In genomic region chr4:138343341-138343837, GRCm38 (mm10) we compare ENCODE assay signal across 9 mouse cellular contexts. TPM values are rescaled to one million over a fixed set of nuclear protein-coding genes. Genes with fewer than 3 reads are reported as not detected.
DNase-seq lines count a peak whose midpoint lies in the region; ATAC-seq and TF ChIP-seq lines count a peak whose summit lies in the region.
"Had no signal": no experiment of that assay in that cellular context is flagged by ENCODE, and none has a peak within 500 bp of the region (broad histone marks: within the 10 kb centered on the region; RNA-seq: fewer than 3 reads in every experiment).

No protein-coding gene starts in this region.

- ATAC-seq in heart, embryonic 11.5 days (replicated peaks; ENCODE audit: insufficient number of reproducible peaks, low FRiP score, low TSS enrichment) = no peak
- ATAC-seq in intestine, postnatal 0 days = peak; percentile 38
- 0 out of 2 replicates have a peak, but pooled peaks have one; percentile 17 for ATAC-seq in liver, embryonic 15.5 days (ENCODE audit: insufficient read depth)
- no peak for ATAC-seq in CD4-positive, CD25-positive, alpha-beta regulatory T cell, adult 4 months
- no peak for ATAC-seq in hindbrain, embryonic 12.5 days (ENCODE audit: low FRiP score)

- no peaks in the 10 kb centered on the region for H3K9me3 ChIP-seq in heart, embryonic 11.5 days (replicated peaks; ENCODE audit: control insufficient read depth, low read length)
- H3K9me3 ChIP-seq in intestine, postnatal 0 days (ENCODE audit: control insufficient read depth) = no peaks in the 10 kb centered on the region
- no peaks in the 10 kb centered on the region for H3K9me3 ChIP-seq in liver, embryonic 15.5 days (replicated peaks)
- no peaks in the 10 kb centered on the region for H3K9me3 ChIP-seq in hindbrain, embryonic 12.5 days (replicated peaks)
- H3K9me3 ChIP-seq: megakaryocyte, embryonic 14.5 days had no signal

- H3K9ac ChIP-seq in heart, embryonic 11.5 days (ENCODE audit: low read depth, low read length) = peak overlapping the region; percentile 13; the same call in 1 of the 2 replicates
- no peak overlapping the region for H3K9ac ChIP-seq in intestine, postnatal 0 days (ENCODE audit: low read depth, low read length)
- no peak overlapping the region for H3K9ac ChIP-seq in liver, embryonic 15.5 days
- no peak overlapping the region for H3K9ac ChIP-seq in hindbrain, embryonic 12.5 days

- no peaks in the 10 kb centered on the region; the same call in 1 of the 2 replicates for H3K27me3 ChIP-seq in heart, embryonic 11.5 days (ENCODE audit: control insufficient read depth, insufficient read depth, low read length)
- no peaks in the 10 kb centered on the region for H3K27me3 ChIP-seq in intestine, postnatal 0 days (replicated peaks; ENCODE audit: control insufficient read depth, insufficient read depth, low read length)
- no peaks in the 10 kb centered on the region for H3K27me3 ChIP-seq in liver, embryonic 15.5 days
- no peaks in the 10 kb centered on the region; the same call in 1 of the 2 replicates for H3K27me3 ChIP-seq in hindbrain, embryonic 12.5 days

- DNase-seq in heart, adult 9 months (ENCODE audit: low spot score in 2 of 2) = no peak
- DNase-seq in adrenal gland, postnatal 36 days = peak; percentile 81 to 84
- no peak for DNase-seq in right cerebral cortex, adult 18-20 months

- 48% methylated on average over 10 of the region's 10 CpGs for WGBS in heart, embryonic 11.5 days (ENCODE audit: insufficient replicate concordance)
- 62% methylated on average over 10 of the region's 10 CpGs for WGBS in intestine, postnatal 0 days
- 71% methylated on average over 10 of the region's 10 CpGs for WGBS in liver, embryonic 15.5 days (ENCODE audit: insufficient replicate concordance)
- 83% methylated on average over 10 of the region's 10 CpGs for WGBS in hindbrain, embryonic 12.5 days

- no peaks in the 10 kb centered on the region for H3K36me3 ChIP-seq in heart, embryonic 11.5 days (ENCODE audit: control insufficient read depth, insufficient read depth, low read length)
- H3K36me3 ChIP-seq in intestine, postnatal 0 days (ENCODE audit: control insufficient read depth, insufficient read depth) = no peaks in the 10 kb centered on the region
- no peaks in the 10 kb centered on the region for H3K36me3 ChIP-seq in liver, embryonic 15.5 days (replicated peaks)
- no peaks in the 10 kb centered on the region for H3K36me3 ChIP-seq in hindbrain, embryonic 12.5 days

- peak overlapping the region; percentile 67 for H3K27ac ChIP-seq in heart, embryonic 11.5 days (ENCODE audit: low read depth, low read length)
- H3K27ac ChIP-seq in intestine, postnatal 0 days (ENCODE audit: low read depth, low read length) = peak overlapping the region; percentile 88
- H3K27ac ChIP-seq in liver, embryonic 15.5 days (replicated peaks) = peak overlapping the region; percentile 72
- H3K27ac ChIP-seq in hindbrain, embryonic 12.5 days = no peak overlapping the region

- no peak for TF ChIP-seq CTCF in intestine, postnatal 0 days (IDR thresholded peaks at IDR 0.05; ENCODE audit: low read depth)

- H3K4me2 ChIP-seq in heart, embryonic 11.5 days = 0 out of 2 replicates have a peak overlapping the region, but pooled peaks have one; percentile 11
- no peak overlapping the region for H3K4me2 ChIP-seq in intestine, postnatal 0 days (replicated peaks; ENCODE audit: low read depth)
- no peak overlapping the region for H3K4me2 ChIP-seq in liver, embryonic 15.5 days
- no peak overlapping the region for H3K4me2 ChIP-seq in hindbrain, embryonic 12.5 days (replicated peaks)

- peaks cover 9% of the 10 kb centered on the region for H3K4me1 ChIP-seq in heart, embryonic 11.5 days (ENCODE audit: control insufficient read depth, insufficient read depth, low read length)
- H3K4me1 ChIP-seq in intestine, postnatal 0 days (replicated peaks; ENCODE audit: control insufficient read depth, insufficient read depth, low read length) = no peaks in the 10 kb centered on the region; the same call in 1 of the 2 replicates
- peaks cover 16% of the 10 kb centered on the region; the same call in 1 of the 2 replicates for H3K4me1 ChIP-seq in liver, embryonic 15.5 days (replicated peaks)
- no peaks in the 10 kb centered on the region for H3K4me1 ChIP-seq in hindbrain, embryonic 12.5 days

- H3K4me3 ChIP-seq in heart, embryonic 11.5 days (ENCODE audit: low read depth, low read length) = no peak overlapping the region
- no peak overlapping the region for H3K4me3 ChIP-seq in intestine, postnatal 0 days (ENCODE audit: low read depth, low read length)
- no peak overlapping the region for H3K4me3 ChIP-seq in liver, embryonic 15.5 days (replicated peaks)
- H3K4me3 ChIP-seq in hindbrain, embryonic 12.5 days = no peak overlapping the region
- H3K4me3 ChIP-seq: megakaryocyte, embryonic 14.5 days had no signal

RNA-seq across cellular contexts. Expression of gene Pink1, which starts 17.3 kb away (rescaled TPM):
- 22.9 and 30.9 TPM in 2 replicates for polyA plus RNA-seq in heart, embryonic 11.5 days (2014; fragmentation: Nextera tagmentation; extraction: Ambion mirVana)
- 100 to 1,000 TPM; 141 to 211 TPM for total RNA-seq in adrenal gland, postnatal 36 days (2021)
- 65.8 and 71.7 TPM in 2 replicates for polyA plus RNA-seq in intestine, postnatal 0 days (2015; fragmentation: Nextera tagmentation; extraction: Ambion mirVana)
- 35.7 and 38.3 TPM in 2 replicates for polyA plus RNA-seq in liver, embryonic 15.5 days (2015; fragmentation: Nextera tagmentation; extraction: Ambion mirVana)
- polyA plus RNA-seq in CD4-positive, CD25-positive, alpha-beta regulatory T cell, adult 4 months (2017; shearing (Covaris generic)) = 10 to 100 TPM; 12.9 to 22.6 TPM
- polyA plus RNA-seq in hindbrain, embryonic 12.5 days (2016; fragmentation: Nextera tagmentation; extraction: Ambion mirVana) = 79.8 and 81.0 TPM in 2 replicates

RNA-seq across cellular contexts. Expression of gene Cda, which starts 24.4 kb away (rescaled TPM):
- polyA plus RNA-seq in heart, embryonic 11.5 days (2014; fragmentation: Nextera tagmentation; extraction: Ambion mirVana) = 6.9 and 7.6 TPM in 2 replicates
- total RNA-seq in adrenal gland, postnatal 36 days (2021) = 10 to 100 TPM in 1 of 2 experiments, 1 to 10 TPM in 1; 6.9 to 15.0 TPM
- 37.5 and 41.7 TPM in 2 replicates for polyA plus RNA-seq in intestine, postnatal 0 days (2015; fragmentation: Nextera tagmentation; extraction: Ambion mirVana)
- polyA plus RNA-seq in liver, embryonic 15.5 days (2015; fragmentation: Nextera tagmentation; extraction: Ambion mirVana) = 5.5 and 5.7 TPM in 2 replicates
- not detected for polyA plus RNA-seq in CD4-positive, CD25-positive, alpha-beta regulatory T cell, adult 4 months (2017; shearing (Covaris generic))
- 3.4 and 4.4 TPM in 2 replicates for polyA plus RNA-seq in hindbrain, embryonic 12.5 days (2016; fragmentation: Nextera tagmentation; extraction: Ambion mirVana)

RNA-seq across cellular contexts. Expression of gene Ddost, which starts 38.9 kb away (rescaled TPM):
- polyA plus RNA-seq in heart, embryonic 11.5 days (2014; fragmentation: Nextera tagmentation; extraction: Ambion mirVana) = 269 and 310 TPM in 2 replicates
- total RNA-seq in adrenal gland, postnatal 36 days (2021) = 100 to 1,000 TPM; 127 to 132 TPM
- polyA plus RNA-seq in intestine, postnatal 0 days (2015; fragmentation: Nextera tagmentation; extraction: Ambion mirVana) = 177 and 178 TPM in 2 replicates
- 173 and 194 TPM in 2 replicates for polyA plus RNA-seq in liver, embryonic 15.5 days (2015; fragmentation: Nextera tagmentation; extraction: Ambion mirVana)
- polyA plus RNA-seq in CD4-positive, CD25-positive, alpha-beta regulatory T cell, adult 4 months (2017; shearing (Covaris generic)) = 100 to 1,000 TPM in 1 of 2 experiments, 10 to 100 TPM in 1; 92.3 to 122 TPM
- 243 and 250 TPM in 2 replicates for polyA plus RNA-seq in hindbrain, embryonic 12.5 days (2016; fragmentation: Nextera tagmentation; extraction: Ambion mirVana)

RNA-seq across cellular contexts. Expression of gene Fam43b, which starts 52.9 kb away (rescaled TPM):
- polyA plus RNA-seq in heart, embryonic 11.5 days (2014; fragmentation: Nextera tagmentation; extraction: Ambion mirVana) = 0.07 TPM in 1 of 2 replicates, not detected in the other
- 1 to 10 TPM; 2.5 to 3.5 TPM for total RNA-seq in adrenal gland, postnatal 36 days (2021)
- polyA plus RNA-seq in intestine, postnatal 0 days (2015; fragmentation: Nextera tagmentation; extraction: Ambion mirVana) = not detected in 2 replicates
- not detected in 2 replicates for polyA plus RNA-seq in liver, embryonic 15.5 days (2015; fragmentation: Nextera tagmentation; extraction: Ambion mirVana)
- not detected for polyA plus RNA-seq in CD4-positive, CD25-positive, alpha-beta regulatory T cell, adult 4 months (2017; shearing (Covaris generic))
- 0.69 and 1.2 TPM in 2 replicates for polyA plus RNA-seq in hindbrain, embryonic 12.5 days (2016; fragmentation: Nextera tagmentation; extraction: Ambion mirVana)

Comparison
In these comparisons a context has a peak if more than half of its experiments do, and no peak if none do; other contexts are left out.
1. ATAC-seq: peak in intestine, postnatal 0 days (single experiment) and liver, embryonic 15.5 days (single experiment); none in heart, embryonic 11.5 days (single experiment), CD4-positive, CD25-positive, alpha-beta regulatory T cell, adult 4 months (single experiment) and hindbrain, embryonic 12.5 days (single experiment).
2. DNase-seq: peak in adrenal gland, postnatal 36 days (2 of 2); none in heart, adult 9 months (0 of 2) and right cerebral cortex, adult 18-20 months (single experiment).